Mouse (Mus musculus): ENCODE data around the gene Chga.

The Chga gene

GRCm38 (mm10) chr12:102555850-102556249, 1.1 kb downstream of the Chga start:
- no peak for DNase-seq (ENCODE audit: extremely low read depth, low read depth, low spot score)

DNA sequence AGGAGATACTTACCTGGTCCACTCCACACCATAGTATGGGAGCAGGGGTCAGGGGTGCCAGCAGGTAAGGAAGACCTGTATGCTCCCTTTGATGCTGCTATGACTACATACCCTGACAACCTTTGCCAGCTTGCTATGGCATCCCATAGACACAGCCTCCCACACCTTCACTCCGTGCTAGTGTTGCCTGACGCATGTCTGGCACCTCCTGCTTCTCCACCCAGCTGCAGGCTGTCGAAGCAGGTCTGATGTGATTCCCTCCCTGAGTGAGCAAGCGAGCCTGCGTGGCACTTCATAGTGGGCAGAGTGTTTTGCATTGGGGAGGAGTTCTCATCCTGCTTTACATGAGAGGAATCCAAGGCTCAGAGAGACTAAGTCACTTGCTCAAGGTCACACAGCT, 2.6 kb downstream of the Chga start:
- no peak for DNase-seq (ENCODE audit: extremely low read depth, low read depth, low spot score)

DNA sequence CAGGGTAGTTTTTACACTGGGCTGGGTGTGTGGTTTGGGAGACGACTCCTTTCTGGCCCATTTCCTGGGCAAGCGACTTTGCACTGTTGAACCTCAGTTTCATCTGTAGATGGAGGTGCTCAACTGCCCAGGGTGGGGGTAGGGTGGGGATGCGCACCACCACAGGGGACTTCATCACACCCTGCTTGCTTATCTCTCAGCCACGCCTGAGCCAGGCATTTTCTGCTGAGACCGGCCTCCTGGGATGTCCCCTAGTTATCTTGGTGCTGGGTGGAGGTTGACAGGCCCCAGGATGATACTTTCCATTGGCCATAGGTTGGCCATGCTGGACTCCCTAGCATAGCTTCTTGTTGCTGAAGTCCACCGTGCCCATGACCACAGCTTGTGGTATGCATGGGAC, 10.3 kb downstream of the Chga start:
- DNase-seq (ENCODE audit: extremely low read depth, low read depth, low spot score): no peak

DNA sequence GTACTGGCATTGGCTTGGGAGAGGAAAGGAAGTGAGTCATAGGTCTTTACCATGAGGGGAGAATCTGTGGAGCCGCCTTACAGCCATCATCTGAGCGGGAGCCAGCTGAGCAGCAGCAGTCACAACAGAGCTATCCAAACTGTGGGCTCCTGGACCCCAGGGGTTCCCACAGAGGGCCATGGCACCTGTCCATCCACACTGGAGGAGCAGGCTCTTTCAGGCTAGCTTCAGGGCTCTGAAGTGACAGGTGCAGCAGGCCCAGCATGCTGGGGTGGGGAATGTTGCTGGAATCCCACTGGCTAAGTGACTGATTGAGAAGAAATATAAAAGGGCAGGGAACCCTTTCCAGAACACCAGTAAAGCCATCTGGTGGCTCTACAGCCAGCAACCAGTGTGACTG, 12.2 kb downstream of the Chga start:
- no peak for DNase-seq (ENCODE audit: extremely low read depth, low read depth, low spot score)

DNA sequence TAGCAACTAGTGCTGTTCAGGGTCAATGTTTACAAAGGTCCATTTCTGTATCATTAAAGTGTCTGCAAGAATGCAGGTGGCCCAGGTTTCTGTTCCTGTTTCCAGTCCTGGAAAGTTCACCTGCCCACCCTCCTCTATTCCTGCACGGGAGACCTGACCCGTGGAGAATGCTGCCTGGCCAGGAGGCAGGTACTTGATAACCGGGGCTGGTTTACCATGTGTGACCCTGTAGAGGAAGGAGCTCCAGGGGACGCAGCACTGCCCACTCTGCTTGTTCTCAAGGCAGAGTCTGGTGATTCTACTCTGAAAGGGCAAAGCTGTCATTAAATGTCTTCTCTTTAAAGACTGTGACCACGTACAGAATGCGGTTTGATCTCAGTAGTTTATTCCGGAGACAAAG, 13.4 kb downstream of the Chga start:
- no peak for DNase-seq (ENCODE audit: extremely low read depth, low read depth, low spot score)

GRCm38 (mm10) chr12:102570111-102570510, 15.3 kb downstream of the Chga start:
- DNase-seq (ENCODE audit: extremely low read depth, low read depth, low spot score): no peak

- DNase-seq (ENCODE audit: extremely low read depth, low read depth, low spot score): no peak
These were observed 16.0 kb downstream of the Chga start for GRCm38 (mm10) chr12:102570734-102571133.

DNA sequence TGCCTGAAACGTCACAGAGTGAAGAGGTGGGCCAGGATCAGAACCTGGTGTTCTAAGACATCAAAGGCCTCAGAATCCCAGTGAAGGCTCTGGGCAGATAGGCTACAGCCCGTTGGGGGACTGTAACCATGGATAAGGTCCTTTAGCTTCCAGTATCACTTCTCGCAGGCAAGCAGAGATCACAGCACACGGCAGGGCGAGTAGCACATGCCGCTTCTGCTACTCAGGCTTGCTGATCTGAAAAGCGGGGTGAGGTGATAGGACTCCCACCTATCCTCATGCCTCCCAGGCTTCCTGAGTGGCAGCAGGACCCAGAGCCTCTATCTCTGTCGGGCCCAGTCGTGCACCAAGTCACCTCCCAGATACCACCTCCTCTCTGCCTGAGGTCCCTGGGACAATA, 16.9 kb downstream of the Chga start:
- no peak for DNase-seq (ENCODE audit: extremely low read depth, low read depth, low spot score)

DNA sequence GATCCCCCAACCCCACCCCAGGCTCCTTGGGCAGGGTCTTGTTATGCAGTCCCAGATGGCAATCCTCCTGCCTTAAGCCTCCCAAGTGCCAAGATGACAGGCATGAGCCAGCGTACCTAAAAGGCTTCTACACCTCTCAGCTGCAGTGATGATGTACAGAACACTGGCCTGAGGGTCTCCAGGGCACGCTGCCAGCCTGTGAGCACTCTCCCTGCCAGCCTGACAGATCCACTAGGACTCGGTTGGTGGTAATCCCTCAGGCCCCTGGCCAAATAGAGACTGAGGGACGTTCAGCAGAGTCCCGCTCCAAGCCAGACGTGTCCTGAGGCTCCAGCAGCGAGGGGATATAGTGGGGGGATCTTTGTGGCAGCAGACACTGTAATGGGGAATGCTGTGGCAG, 18.3 kb downstream of the Chga start:
- no peak for DNase-seq (ENCODE audit: extremely low read depth, low read depth, low spot score)

- no peak for DNase-seq (ENCODE audit: extremely low read depth, low read depth, low spot score)
These were observed 21.0 kb downstream of the Chga start for GRCm38 (mm10) chr12:102575541-102576329.

- no peak for DNase-seq (ENCODE audit: extremely low read depth, low read depth, low spot score)
These were observed 22.1 kb downstream of the Chga start for GRCm38 (mm10) chr12:102576659-102577398.

GRCm38 (mm10) chr12:102579041-102579440, 24.3 kb downstream of the Chga start:
- DNase-seq (ENCODE audit: extremely low read depth, low read depth, low spot score): no peak

DNA sequence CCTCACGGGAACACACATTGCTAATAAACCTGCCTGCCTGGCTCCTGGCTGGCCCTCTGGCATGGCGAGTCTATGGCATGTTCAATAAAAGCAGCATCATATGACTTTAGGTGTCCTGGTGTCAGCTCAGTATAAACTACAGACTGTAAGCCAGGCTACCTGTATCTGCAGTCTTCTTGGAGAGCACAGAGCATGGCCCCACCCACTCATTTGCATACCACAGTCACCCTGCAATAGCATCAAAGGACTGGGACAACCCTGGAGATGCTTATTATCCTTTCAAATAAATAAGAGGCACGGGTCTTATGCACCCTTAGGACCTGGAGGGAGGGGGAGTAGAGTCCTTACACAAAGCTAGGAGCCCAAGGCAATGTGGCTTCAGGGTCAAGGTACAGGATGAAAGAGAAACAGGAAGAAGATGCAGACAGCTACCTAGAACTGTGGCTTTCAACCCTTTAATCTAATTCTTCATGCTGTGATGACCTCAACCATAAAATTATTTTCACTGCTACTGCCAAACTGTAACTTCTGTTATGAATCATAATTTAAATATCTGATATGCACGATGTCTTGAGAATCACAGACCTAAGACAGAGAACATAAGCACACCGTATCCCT, 26.9 kb downstream of the Chga start:
- DNase-seq (ENCODE audit: extremely low read depth, low read depth, low spot score): no peak

GRCm38 (mm10) chr12:102582441-102582840, 27.7 kb downstream of the Chga start:
- no peak for DNase-seq (ENCODE audit: extremely low read depth, low read depth, low spot score)

GRCm38 (mm10) chr12:102585390-102585789, 30.6 kb downstream of the Chga start:
- DNase-seq (ENCODE audit: extremely low read depth, low read depth, low spot score): no peak

GRCm38 (mm10) chr12:102586286-102586881, 31.6 kb downstream of the Chga start:
- no peak for DNase-seq (ENCODE audit: extremely low read depth, low read depth, low spot score)

DNA sequence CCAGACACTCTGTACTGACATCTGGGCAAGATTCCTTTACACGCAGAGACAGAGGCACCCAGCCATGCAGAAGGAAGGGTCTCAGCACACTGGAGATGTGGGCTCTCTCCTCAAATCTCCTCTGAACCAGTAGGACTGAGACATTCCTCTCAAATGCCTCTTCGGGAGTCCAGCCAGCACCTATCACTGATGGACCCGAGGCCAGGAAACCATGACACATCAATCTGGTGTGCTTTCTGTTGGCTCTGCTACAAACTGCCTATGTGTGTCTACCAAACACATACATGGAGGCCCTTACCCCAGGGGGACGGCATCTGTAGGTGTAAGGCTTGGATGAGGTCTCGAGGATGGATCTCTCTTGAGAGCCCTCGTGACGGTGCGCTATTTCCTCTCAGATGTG, 32.3 kb downstream of the Chga start:
- no peak for DNase-seq (ENCODE audit: extremely low read depth, low read depth, low spot score)

DNA sequence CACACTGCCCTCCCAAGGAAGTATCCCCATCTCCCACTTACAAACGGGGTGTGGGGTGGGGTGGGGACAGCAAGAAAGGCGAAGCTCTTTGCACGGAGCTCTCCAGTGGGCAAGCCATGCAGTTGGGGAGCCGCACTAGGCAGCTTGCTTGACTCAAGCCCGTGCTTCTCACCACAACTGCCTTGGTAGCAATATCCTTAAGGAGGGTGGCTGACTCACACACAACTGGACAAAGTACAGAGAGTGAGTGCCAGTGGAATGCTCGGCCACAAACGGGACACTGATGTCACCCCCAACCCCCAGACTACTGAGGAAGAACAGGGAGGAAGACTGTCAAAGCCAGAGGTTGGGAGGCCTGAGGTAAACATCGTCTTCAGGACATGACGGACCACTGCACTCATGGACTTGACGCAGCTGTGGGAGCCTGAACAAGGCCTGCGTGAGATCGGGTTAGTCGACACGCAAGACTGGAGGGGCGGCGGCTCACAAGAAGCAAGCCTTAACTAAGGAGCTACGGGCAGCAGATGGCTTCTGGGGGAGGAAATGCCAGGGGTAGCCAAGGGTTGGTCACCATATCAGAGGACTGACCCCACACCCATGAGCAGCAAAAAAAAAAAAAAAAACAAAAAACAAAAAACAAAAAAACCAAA, 36.1 kb downstream of the Chga start:
- DNase-seq (ENCODE audit: extremely low read depth, low read depth, low spot score): no peak

GRCm38 (mm10) chr12:102593699-102594098, 38.9 kb downstream of the Chga start:
- no peak for DNase-seq (ENCODE audit: extremely low read depth, low read depth, low spot score)

- no peak for DNase-seq (ENCODE audit: extremely low read depth, low read depth, low spot score)
These were observed 39.9 kb downstream of the Chga start for GRCm38 (mm10) chr12:102594627-102595026.

GRCm38 (mm10) chr12:102596410-102596809, 41.6 kb downstream of the Chga start:
- DNase-seq (ENCODE audit: extremely low read depth, low read depth, low spot score): no peak
